Mouse (Mus musculus) liver, embryonic 13.5 days (tissue): ENCODE measurements at regions not wholly inside any gene's neighbourhood (a gene's known extent, or its start where the extent isn't known, plus 50 kb on each side); places are given as distances from the start of the nearest gene placed in this dataset.
"Not testable (repeated sequence)": the region's sequence is repeated elsewhere in the genome, so short reads cannot be mapped to it uniquely, and the experiment has no call there.

Experiments
- ATAC-seq: fragments of 200-750 bp; cut with Nextera tagmentation; 2 replicates; pipeline ENCODE4 v1.8.0; 2017; ENCODE audit warnings: low read depth, mild to moderate bottlenecking, moderate number of reproducible peaks, moderate library complexity
- DNase-seq: peaks from one replicate; pipeline ENCODE4 v3.0.0; 2022
- H3K27ac ChIP-seq: fragments of 300-500 bp; sonication (generic); 2 replicates; pipeline ENCODE4 v1.5.1; 2015; ENCODE audit warnings: moderate library complexity, mild to moderate bottlenecking, inconsistent platforms
- H3K27me3 ChIP-seq: fragments of 300-500 bp; sonication (generic); 2 replicates; pipeline ENCODE4 v1.6.1; 2015; ENCODE audit warnings: mild to moderate bottlenecking, inconsistent platforms
- H3K36me3 ChIP-seq: fragments of 300-500 bp; sonication (generic); 2 replicates; pipeline ENCODE4 v1.6.1; 2015; ENCODE audit warnings: mild to moderate bottlenecking, inconsistent platforms
- H3K4me1 ChIP-seq: fragments of 300-500 bp; sonication (generic); replicated peaks from 2 replicates; pipeline ENCODE4 v1.6.1; 2015; ENCODE audit warnings: inconsistent platforms
- H3K4me2 ChIP-seq: fragments of 300-500 bp; sonication (generic); 2 replicates; pipeline ENCODE4 v1.6.1; 2015; ENCODE audit warnings: inconsistent platforms, mild to moderate bottlenecking, moderate library complexity
- H3K4me3 ChIP-seq: fragments of 300-500 bp; sonication (generic); replicated peaks from 2 replicates; pipeline ENCODE4 v1.5.1; 2015; ENCODE audit warnings: mild to moderate bottlenecking, inconsistent platforms
- H3K9ac ChIP-seq: fragments of 300-500 bp; sonication (generic); 2 replicates; pipeline ENCODE4 v1.6.1; 2015; ENCODE audit warnings: mild to moderate bottlenecking, inconsistent platforms
- H3K9me3 ChIP-seq: fragments of 300-500 bp; sonication (generic); replicated peaks from 2 replicates; pipeline ENCODE4 v1.6.1; 2016; ENCODE audit warnings: inconsistent platforms
- WGBS: fragments of 180-500 bp; shearing (Covaris S2); methylation state at CpG from one replicate; pipeline ENCODE4 v1.1.7; 2015; ENCODE audit not compliant: insufficient replicate concordance; 5-methylcytosine and 5-hydroxymethylcytosine counted together

- H3K27ac ChIP-seq: no peak overlapping the region
- 48% methylated on average over 3 of the region's 3 CpGs for WGBS
- no peak overlapping the region for H3K4me3 ChIP-seq
- DNase-seq (no peak), ATAC-seq (no peak)
- no peak overlapping the region for H3K4me2 ChIP-seq
- H3K4me1 ChIP-seq: peaks cover 16% of the 10 kb centered on the region
- no peaks in the 10 kb centered on the region for H3K9me3 ChIP-seq
- H3K36me3 ChIP-seq: no peaks in the 10 kb centered on the region
- no peaks in the 10 kb centered on the region for H3K27me3 ChIP-seq
- no peak overlapping the region for H3K9ac ChIP-seq
These were observed 96.7 kb upstream of the Tspan5 start for GRCm38 (mm10) chr3:138645320-138645719.

GRCm38 (mm10) chr3:138649699-138650098 lies 92.3 kb upstream of the Tspan5 start:
- Histone ChIP-seq H3K4me1 (peaks cover 18% of the 10 kb centered on the region), H3K36me3 (no peaks in the 10 kb centered on the region), H3K27me3 (no peaks in the 10 kb centered on the region), H3K27ac (no peak overlapping the region), H3K9ac (no peak overlapping the region), H3K9me3 (no peaks in the 10 kb centered on the region), H3K4me3 (no peak overlapping the region), H3K4me2 (no peak overlapping the region)
- 60% methylated on average over 6 of the region's 6 CpGs for WGBS
- DNase-seq (no peak), ATAC-seq (no peak)

GRCm38 (mm10) chr3:138650671-138651070 lies 91.3 kb upstream of the Tspan5 start:
- not testable (repeated sequence) for H3K27ac ChIP-seq, ATAC-seq, H3K9ac ChIP-seq, H3K4me3 ChIP-seq, H3K27me3 ChIP-seq, H3K4me2 ChIP-seq, H3K9me3 ChIP-seq, H3K36me3 ChIP-seq, DNase-seq
- 73% methylated on average over 4 of the region's 4 CpGs for WGBS
- peaks cover 13% of the 10 kb centered on the region for H3K4me1 ChIP-seq

GRCm38 (mm10) chr3:138651361-138652205 lies 90.4 kb upstream of the Tspan5 start:
- 0 out of 2 replicates have a peak, but pooled peaks cover 5% of the 10 kb centered on the region for H3K9me3 ChIP-seq
- H3K36me3 ChIP-seq: no peaks in the 10 kb centered on the region
- ATAC-seq (peak; percentile 85), DNase-seq (peak; percentile 1)
- peaks cover 13% of the 10 kb centered on the region for H3K4me1 ChIP-seq
- H3K27me3 ChIP-seq: no peaks in the 10 kb centered on the region
- WGBS: 50% methylated on average over 12 of the region's 12 CpGs
- H3K9ac ChIP-seq: no peak overlapping the region
- 0 out of 2 replicates have a peak overlapping the region, but pooled peaks have one; percentile 2 for H3K4me2 ChIP-seq
- H3K4me3 ChIP-seq: no peak overlapping the region
- peak overlapping the region; percentile 43; the same call in 1 of the 2 replicates for H3K27ac ChIP-seq

- Histone ChIP-seq H3K4me3 (no peak overlapping the region), H3K36me3 (no peaks in the 10 kb centered on the region), H3K4me1 (peaks cover 13% of the 10 kb centered on the region), H3K9me3 (peaks cover 5% of the 10 kb centered on the region; the same call in 1 of the 2 replicates), H3K27ac (no peak overlapping the region), H3K9ac (no peak overlapping the region), H3K27me3 (no peaks in the 10 kb centered on the region), H3K4me2 (0 out of 2 replicates have a peak overlapping the region, but pooled peaks have one; percentile 2)
- no peak for ATAC-seq
- 85% methylated on average over 2 of the region's 2 CpGs for WGBS
- no peak for DNase-seq
These were observed 89.8 kb upstream of the Tspan5 start for GRCm38 (mm10) chr3:138652206-138652605.

- no peak overlapping the region for H3K4me3 ChIP-seq
- no peaks in the 10 kb centered on the region for H3K36me3 ChIP-seq
- no peak overlapping the region for H3K27ac ChIP-seq
- no peak overlapping the region for H3K4me2 ChIP-seq
- H3K9ac ChIP-seq: no peak overlapping the region
- H3K27me3 ChIP-seq: no peaks in the 10 kb centered on the region
- H3K9me3 ChIP-seq: peaks cover 5% of the 10 kb centered on the region; the same call in 1 of the 2 replicates
- WGBS: 72% methylated on average over 4 of the region's 4 CpGs
- ATAC-seq (no peak), DNase-seq (no peak)
- peaks cover 13% of the 10 kb centered on the region for H3K4me1 ChIP-seq
These were observed 89.3 kb upstream of the Tspan5 start for GRCm38 (mm10) chr3:138652685-138653084.

GRCm38 (mm10) chr3:138653549-138654246 lies 88.3 kb upstream of the Tspan5 start:
- H3K27me3 ChIP-seq: no peaks in the 10 kb centered on the region
- no peak for DNase-seq
- peaks cover 13% of the 10 kb centered on the region for H3K4me1 ChIP-seq
- no peak overlapping the region for H3K4me2 ChIP-seq
- no peak overlapping the region for H3K27ac ChIP-seq
- H3K4me3 ChIP-seq: no peak overlapping the region
- H3K9me3 ChIP-seq: peaks cover 5% of the 10 kb centered on the region; the same call in 1 of the 2 replicates
- no peak overlapping the region for H3K9ac ChIP-seq
- no peak for ATAC-seq
- no peaks in the 10 kb centered on the region for H3K36me3 ChIP-seq
- WGBS: 81% methylated on average over 13 of the region's 13 CpGs

GRCm38 (mm10) chr3:138654610-138655371 lies 87.2 kb upstream of the Tspan5 start:
- peaks cover 10% of the 10 kb centered on the region; the same call in 1 of the 2 replicates for H3K9me3 ChIP-seq
- 73% methylated on average over 16 of the region's 16 CpGs for WGBS
- ATAC-seq (no peak), DNase-seq (no peak)
- H3K4me1 ChIP-seq: peaks cover 13% of the 10 kb centered on the region
- H3K27ac ChIP-seq: no peak overlapping the region
- no peaks in the 10 kb centered on the region for H3K36me3 ChIP-seq
- no peak overlapping the region for H3K9ac ChIP-seq
- H3K4me3 ChIP-seq: no peak overlapping the region
- H3K27me3 ChIP-seq: no peaks in the 10 kb centered on the region
- H3K4me2 ChIP-seq: no peak overlapping the region

- no peak overlapping the region for H3K9ac ChIP-seq
- no peak overlapping the region for H3K27ac ChIP-seq
- H3K4me2 ChIP-seq: no peak overlapping the region
- ATAC-seq (no peak), DNase-seq (no peak)
- H3K36me3 ChIP-seq: no peaks in the 10 kb centered on the region
- WGBS: 71% methylated on average over 3 of the region's 3 CpGs
- H3K4me1 ChIP-seq: peaks cover 13% of the 10 kb centered on the region
- H3K9me3 ChIP-seq: peaks cover 10% of the 10 kb centered on the region; the same call in 1 of the 2 replicates
- no peak overlapping the region for H3K4me3 ChIP-seq
- no peaks in the 10 kb centered on the region for H3K27me3 ChIP-seq
These were observed 86.5 kb upstream of the Tspan5 start for GRCm38 (mm10) chr3:138655479-138655878.

- Histone ChIP-seq H3K9ac (no peak overlapping the region), H3K4me2 (no peak overlapping the region), H3K4me1 (no peaks in the 10 kb centered on the region), H3K36me3 (no peaks in the 10 kb centered on the region), H3K27me3 (no peaks in the 10 kb centered on the region), H3K4me3 (no peak overlapping the region), H3K27ac (no peak overlapping the region), H3K9me3 (peaks cover 10% of the 10 kb centered on the region; the same call in 1 of the 2 replicates)
- ATAC-seq (no peak), DNase-seq (no peak)
- 37% methylated on average over 2 of the region's 2 CpGs for WGBS
These were observed 79.4 kb upstream of the Tspan5 start for GRCm38 (mm10) chr3:138662625-138663024.
